Mouse (Mus musculus): Measurements from ENCODE around the gene Rusc2.

The Rusc2 gene

GRCm38 (mm10) chr4:43381408-43382154 is at the start of gene Rusc2:
Gene Rusc2, plus strand, starts transcription at chr4:43381979.
- peak; percentile 95 for DNase-seq

- no peak for DNase-seq
Observed at GRCm38 (mm10) chr4:43334771-43335170, 47.0 kb upstream of the Rusc2 start.

- no peak for DNase-seq
Observed at GRCm38 (mm10) chr4:43336176-43336575, 45.6 kb upstream of the Rusc2 start.

GRCm38 (mm10) chr4:43340096-43340804 is 41.5 kb upstream of the Rusc2 start:
- DNase-seq = no peak

DNA sequence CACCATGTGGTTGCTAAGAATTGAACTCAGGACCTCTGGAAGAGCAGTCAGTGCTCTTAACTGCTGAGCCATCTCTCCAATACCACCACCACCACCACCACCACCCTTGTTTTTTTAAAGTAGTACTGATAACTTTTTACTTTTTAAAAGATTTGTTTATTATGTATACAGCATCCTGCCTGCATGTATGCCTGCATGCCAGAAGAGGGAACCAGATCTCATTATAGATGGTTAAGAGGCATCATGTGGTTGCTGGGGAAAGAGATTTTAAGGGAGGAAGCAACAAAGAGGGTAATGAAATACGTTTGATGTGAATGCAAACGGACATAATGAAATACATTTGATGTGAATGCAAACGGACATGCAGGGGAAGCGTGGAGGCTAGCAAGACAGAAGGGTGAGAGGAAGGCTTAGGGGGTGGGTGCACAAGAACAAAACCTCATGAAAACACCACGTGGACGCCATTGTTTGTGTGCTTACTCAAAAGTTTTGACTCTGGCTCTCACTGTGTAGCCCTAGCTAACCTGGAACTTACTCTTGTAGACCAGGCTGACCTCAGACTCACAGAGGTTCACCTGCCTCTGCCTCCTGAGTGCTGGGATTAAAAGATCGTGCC is 40.4 kb upstream of the Rusc2 start:
- DNase-seq = no peak

DNA sequence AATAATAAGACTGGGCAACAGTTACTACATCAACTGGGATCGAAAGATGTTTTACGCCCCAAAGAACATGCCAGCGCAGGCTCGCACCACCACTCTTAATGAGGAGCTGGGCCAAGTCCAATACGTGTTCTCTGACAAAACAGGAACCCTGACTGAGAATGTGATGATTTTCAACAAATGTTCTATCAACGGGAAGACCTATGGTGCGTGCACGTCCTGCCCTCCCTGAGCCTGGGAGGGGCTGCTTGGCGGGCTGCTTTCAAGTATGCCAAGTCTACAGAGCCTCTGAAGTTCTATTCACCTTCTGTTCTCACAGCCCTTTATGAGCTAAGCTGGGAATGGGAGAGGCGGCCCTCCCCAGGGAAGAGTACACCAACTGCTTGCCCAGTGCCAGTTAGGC is 39.3 kb upstream of the Rusc2 start:
- DNase-seq = no peak

- DNase-seq = no peak
Observed at GRCm38 (mm10) chr4:43344932-43345331, 36.8 kb upstream of the Rusc2 start.

DNA sequence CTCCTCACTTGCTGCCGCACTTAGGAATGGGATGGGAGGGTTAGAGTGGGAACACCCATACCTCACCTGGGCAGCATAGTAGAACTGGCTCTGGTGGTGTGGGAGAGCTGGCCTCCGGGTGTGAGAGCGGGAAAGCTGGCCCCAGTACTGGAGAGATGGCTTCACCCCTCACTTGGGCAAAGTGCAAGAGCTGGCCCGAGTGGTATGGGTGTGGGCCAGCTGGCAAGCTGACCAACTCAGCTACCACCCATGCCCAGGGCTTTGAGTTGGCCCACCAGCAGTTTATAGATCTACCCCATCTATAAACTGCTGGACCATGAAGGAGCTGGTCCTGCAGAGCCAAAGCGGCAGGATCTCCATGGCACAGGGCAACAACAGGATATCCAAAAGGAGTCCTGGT is 32.6 kb upstream of the Rusc2 start:
- DNase-seq = no peak

DNA sequence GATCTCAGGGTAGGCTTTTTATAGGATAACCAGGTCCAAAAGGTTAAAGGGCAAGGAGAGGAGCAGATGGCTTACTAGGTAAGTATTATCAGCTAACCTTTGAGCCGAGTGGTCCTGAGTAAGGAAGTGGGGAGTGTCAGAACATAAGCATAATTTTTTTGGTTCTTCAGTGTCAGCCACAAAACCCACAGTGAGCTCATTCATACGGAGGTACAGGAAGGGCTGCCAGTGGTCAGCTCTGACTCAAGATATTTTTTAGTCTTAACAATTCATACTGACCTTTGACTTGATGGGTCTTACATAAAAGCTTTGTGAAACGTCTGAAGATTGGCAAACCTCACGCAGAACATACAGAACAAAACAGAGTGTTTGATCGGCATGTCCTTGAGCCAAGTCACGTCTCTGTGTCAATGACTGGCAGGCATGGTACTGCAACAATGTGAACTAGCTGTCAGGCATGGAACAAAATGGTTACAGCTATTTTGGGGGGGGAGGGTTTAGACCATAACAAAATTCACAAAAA is 31.7 kb upstream of the Rusc2 start:
- DNase-seq = no peak

DNA sequence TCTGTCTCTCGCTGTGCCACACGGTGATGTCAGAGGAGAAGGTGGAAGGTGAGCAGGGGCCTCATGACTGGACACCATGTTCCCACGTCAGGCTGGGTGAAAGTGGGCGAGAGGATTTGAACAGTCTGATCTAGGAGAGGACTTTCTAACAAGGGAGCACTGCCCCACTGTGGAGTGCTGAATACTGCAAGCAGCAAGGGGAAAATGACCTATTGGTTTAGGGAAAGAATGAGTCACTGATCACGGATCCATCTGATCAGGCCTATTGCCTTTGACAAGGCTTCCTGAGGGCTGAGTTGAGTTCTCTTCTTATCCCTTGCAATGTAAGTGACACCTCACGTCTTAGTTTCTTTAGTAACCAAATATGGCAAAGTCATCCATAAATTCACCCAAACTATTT is 28.1 kb upstream of the Rusc2 start:
- no peak for DNase-seq

DNA sequence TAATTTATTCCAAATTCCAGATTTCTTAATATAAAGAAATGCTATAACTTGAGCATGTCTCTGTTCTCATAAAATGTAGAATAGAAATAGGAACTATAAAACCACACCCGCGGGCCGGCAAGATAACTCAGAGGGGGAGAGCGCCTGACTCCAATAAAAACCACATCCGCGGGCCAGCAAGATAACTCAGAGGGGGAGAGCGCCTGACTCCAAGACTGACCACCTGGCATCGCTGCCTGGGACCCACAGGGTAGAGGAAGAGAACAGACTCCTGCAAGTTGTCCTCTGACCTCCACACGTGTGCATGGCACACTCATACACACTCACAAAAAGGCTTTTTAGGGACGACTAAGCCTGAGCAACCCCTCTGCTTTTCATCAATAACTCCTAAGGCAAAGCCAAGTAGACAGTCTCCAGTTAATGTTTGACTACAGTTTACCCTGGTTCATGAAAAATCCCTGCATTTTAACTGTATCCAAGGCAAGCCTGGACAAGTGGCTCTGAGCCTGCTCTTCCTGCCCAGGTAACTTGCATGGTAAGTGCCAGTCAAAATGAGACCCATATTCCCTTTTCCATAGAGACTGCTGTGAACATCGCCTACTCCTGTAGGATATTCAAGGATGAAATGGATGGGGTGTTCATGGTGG is 16.7 kb upstream of the Rusc2 start:
- no peak for DNase-seq

DNA sequence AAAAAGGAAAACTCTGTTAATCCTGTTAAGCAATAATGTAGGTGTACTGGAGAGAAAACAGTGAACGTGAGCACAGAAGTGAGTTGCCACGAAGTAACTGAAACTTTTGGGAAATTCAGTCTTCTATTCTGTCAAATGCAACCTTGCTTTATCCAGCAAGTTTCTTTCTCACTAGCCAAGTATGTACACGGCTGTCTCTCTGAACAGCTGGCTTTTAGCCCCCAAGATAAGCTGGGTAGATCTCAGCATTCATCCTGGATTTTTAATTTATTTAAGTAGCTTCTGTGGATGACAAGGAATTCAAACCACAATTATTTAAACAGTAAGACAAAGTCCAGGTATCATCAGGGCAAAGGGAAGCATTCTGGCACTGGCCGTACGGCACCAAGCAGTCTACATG is 14.5 kb upstream of the Rusc2 start:
- DNase-seq = no peak

DNA sequence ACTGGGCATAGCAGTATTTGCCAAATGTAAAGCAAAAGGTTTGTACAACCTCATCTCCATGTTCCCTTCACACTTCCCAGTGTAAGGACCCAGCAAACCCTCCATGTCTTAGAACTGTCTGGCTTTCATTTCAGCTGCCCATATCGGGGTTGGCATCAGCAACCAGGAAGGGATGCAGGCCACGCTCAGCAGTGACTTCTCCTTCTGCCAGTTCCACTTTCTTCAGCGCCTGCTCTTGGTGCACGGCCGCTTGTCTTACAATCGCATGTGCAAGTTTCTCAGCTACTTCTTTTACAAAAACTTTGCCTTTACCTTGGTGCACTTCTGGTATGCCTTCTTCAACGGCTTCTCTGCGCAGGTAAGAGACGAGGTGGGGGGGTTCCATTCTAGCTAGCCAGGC is 14.0 kb upstream of the Rusc2 start:
- no peak for DNase-seq

- DNase-seq = no peak
Observed at GRCm38 (mm10) chr4:43371406-43371805, 10.4 kb upstream of the Rusc2 start.

- DNase-seq = no peak
Observed at GRCm38 (mm10) chr4:43372155-43372554, 9.6 kb upstream of the Rusc2 start.

- no peak for DNase-seq
Observed at GRCm38 (mm10) chr4:43374266-43374665, 7.5 kb upstream of the Rusc2 start.

GRCm38 (mm10) chr4:43379601-43380000 is 2.2 kb upstream of the Rusc2 start:
- DNase-seq = no peak

DNA sequence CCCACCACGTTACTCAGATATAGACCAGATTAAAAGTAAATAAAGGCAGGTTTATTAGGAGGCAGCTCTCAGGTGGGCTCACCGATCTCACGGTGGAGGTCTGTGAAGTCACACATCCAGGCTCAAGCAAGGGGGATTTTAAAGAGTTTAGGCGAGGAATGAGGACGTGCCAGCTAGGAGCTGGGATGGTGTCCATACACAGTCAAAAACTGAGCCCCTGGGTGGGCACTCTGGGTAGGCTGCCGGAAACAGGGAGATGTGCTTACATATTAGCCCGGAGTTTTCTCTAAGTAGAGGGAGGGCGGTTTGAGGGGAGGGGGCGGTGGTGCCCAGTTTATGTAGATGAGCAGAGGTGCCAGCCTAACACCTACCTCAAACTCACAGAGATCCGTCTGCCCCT is 828 bp upstream of the Rusc2 start:
- no peak for DNase-seq

DNA sequence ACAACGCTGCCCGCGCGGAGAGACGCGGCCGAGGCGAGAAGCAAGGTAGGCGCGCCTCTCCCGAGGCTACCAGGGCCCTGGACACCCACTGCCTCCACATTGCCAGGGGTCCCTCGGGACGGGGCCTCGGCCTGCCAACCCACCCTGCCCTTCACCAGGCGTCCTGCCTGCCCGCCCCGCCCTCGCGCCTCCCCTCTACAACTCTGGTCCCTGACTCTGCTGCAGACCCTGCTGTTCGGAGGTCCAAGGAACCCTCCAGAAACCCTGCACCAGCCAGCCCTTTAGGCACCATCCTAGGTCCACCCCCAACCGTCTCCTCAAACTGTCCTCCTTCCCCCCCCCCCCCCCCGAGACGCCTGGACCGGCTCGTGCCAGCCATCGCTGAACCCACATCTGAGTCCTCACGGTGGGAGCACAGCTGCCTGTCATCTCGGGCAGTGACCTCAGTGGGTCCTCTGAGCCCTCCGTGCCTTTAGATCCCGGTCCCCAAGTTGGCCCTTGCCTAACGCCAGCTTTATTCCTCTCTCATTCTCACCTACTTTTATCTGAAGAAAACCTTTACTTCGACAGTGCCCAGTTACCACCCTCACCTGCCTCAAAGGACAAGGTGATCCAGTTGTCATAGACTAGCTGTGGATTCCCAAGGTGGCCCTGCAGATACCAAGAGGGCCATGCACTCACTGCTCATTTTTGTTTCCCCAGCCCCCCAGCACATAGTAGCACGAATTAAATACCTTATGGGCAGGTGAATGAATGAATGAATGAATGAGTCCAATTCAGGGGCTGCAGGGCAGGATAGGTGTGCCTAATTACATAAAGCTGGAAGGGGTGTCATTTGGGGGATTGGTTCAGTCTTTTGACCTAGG is 609 bp downstream of the Rusc2 start:
- no peak for DNase-seq

DNA sequence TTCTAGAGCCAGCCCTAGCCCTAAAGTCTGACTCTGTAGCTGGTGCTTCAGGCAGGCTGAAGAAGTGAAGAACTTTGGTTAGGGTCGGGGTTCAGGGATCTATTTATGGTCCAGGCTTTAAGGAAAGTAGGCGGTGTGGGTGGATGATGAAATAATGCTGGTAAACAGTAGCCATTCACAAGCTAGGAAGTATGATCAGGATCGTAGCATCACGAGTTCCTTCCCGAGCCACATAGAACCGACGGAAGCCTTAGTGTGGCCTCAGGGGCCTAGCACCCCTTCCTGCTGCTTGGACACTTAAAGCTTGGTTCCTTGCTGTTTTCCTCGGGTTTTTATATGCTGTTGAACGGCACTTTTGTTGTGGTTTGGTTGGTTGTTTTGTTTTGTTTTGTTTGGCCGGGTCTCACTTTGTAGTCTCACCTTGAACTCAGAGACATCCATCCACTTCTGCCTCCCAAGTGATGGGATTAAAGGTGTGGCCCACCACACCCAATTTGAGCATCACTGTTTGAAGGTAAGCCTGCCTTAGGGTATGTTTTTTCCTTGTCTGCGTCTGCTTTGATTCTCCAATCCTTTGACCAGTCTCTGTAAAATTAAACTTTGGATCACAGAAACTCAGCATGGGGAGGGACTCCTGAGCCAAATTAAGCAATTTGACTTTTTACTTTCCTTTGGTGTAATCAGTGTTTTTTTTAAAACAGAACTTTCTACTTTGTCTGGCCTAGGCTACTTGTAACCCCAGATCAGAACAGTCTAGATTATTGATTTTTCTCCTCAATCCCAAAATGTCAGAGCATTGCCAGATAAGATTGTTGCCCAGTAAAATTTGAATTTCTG is 1.7 kb downstream of the Rusc2 start:
- DNase-seq = no peak

DNA sequence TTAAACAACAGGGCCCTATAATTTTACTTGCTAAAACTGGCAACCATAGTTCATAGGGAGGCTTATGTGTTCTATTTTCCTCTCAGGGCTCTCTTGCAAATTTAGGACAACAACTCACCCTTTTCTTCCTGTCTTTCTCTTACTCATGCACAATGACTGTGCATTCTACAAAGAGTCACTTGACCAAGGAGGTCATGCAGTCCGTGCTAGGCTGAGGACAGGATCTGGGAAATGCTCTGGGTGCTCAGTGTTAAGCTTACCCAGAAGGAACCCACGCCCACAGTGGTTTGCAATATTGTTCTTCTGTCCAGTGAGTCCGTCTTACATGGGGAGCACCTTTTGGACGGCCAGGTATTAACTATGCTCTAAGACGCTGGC is 2.3 kb downstream of the Rusc2 start:
- DNase-seq = no peak

DNA sequence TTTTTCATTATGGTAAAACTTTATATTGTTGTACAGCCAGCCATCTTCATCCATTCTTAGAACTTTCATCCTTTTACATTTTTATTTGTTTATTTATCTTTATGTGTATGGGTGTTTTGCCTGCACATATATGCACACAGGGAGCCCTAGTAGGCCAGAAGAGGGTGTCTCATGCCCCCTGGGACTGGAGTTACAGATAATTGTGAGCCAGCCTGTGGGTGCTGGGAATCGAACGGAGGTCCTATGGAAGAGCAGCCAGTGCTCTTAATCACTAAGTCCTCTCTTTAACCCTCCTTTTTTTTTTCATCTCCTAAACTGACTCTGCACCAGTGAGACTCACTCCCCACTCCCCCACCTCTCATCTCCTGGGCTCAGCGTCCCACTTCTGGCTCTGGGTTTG is 2.8 kb downstream of the Rusc2 start:
- no peak for DNase-seq

Data from right cerebral cortex, postnatal 14 days (tissue).